Mouse (Mus musculus) intestine, embryonic 16.5 days (tissue): Measurements from ENCODE around the gene Srp14. TPM values are rescaled to one million over a fixed set of nuclear protein-coding genes. Genes with fewer than 3 reads are reported as not detected.

Experiments used
- ATAC-seq: fragments of 200-750 bp; cut with Nextera tagmentation; 2 replicates; pipeline ENCODE4 v1.8.0; 2017; ENCODE audit warnings: moderate TSS enrichment, moderate library complexity
- H3K27ac ChIP-seq: fragments of 300-500 bp; sonication (generic); 2 replicates; pipeline ENCODE4 v1.5.1; 2014; ENCODE audit warnings: mild to moderate bottlenecking, low read length
- H3K27me3 ChIP-seq: fragments of 300-500 bp; sonication (generic); replicated peaks from 2 replicates; pipeline ENCODE4 v1.6.1; 2014; ENCODE audit warnings: low read length, control low read depth, mixed read lengths; ENCODE audit not compliant: control insufficient read depth, insufficient read depth
- H3K36me3 ChIP-seq: fragments of 300-500 bp; sonication (generic); 2 replicates; pipeline ENCODE4 v1.6.1; 2014; ENCODE audit warnings: low read length, control low read depth; ENCODE audit not compliant: control insufficient read depth, insufficient read depth
- H3K4me1 ChIP-seq: fragments of 300-500 bp; sonication (generic); 2 replicates; pipeline ENCODE4 v1.6.1; 2014; ENCODE audit warnings: low read length, control low read depth, mixed read lengths; ENCODE audit not compliant: control insufficient read depth, insufficient read depth
- H3K4me2 ChIP-seq: fragments of 300-500 bp; sonication (generic); 2 replicates; pipeline ENCODE4 v1.6.1; 2014; ENCODE audit warnings: low read depth, low read length, control low read depth
- H3K4me3 ChIP-seq: fragments of 300-500 bp; sonication (generic); 2 replicates; pipeline ENCODE4 v1.5.1; 2014; ENCODE audit warnings: mild to moderate bottlenecking, low read length
- H3K9ac ChIP-seq: fragments of 300-500 bp; sonication (generic); 2 replicates; pipeline ENCODE4 v1.6.1; 2014; ENCODE audit warnings: low read depth, low read length
- H3K9me3 ChIP-seq: fragments of 300-500 bp; sonication (generic); 2 replicates; pipeline ENCODE4 v1.6.1; 2016; ENCODE audit warnings: low read length, control low read depth; ENCODE audit not compliant: control insufficient read depth
- WGBS: fragments of 180-500 bp; shearing (Covaris S2); extraction: QIAGEN DNeasy Blood & Tissue Kit; methylation state at CpG from one replicate; pipeline ENCODE4 v1.1.7; 2014; 5-methylcytosine and 5-hydroxymethylcytosine counted together
- polyA plus RNA-seq: library from polyadenylated mRNA; unstranded; fragments of >200 nt; fragmentation: Nextera tagmentation; extraction: Ambion mirVana; gene quantifications from 2 replicates; pipeline ENCODE4 v1.2.1, GENCODE M21; 2015

Srp14 gene
- 191 and 204 TPM in 2 replicates for polyA plus RNA-seq

DNA sequence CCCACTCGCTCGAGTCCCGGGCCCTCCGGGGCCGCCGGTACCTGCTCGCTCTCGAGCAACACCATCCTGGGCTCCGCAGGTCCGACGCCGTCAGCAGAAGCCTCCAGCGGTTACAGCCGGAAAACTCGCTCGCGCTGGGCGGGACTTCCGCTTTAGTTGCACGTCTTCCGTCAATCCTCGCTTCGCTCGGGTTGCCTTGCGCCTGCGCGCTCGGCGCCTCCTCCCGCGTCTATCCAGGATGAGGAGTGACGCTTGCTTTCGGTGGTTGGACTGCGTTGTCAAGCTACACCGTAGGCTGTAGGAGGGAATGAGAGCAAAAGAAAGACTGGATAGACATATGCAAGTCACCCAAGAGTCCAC, at the start of gene Srp14:
Gene Srp14, minus strand, starts transcription at position 162 of the 360 bp plus-strand sequence.
- Histone ChIP-seq H3K4me1 (peaks cover 9% of the 10 kb centered on the region; the same call in 1 of the 2 replicates), H3K9ac (peak within 1 kb of the TSS; percentile 90), H3K36me3 (no peaks in the 10 kb centered on the region), H3K27ac (peak within 1 kb of the TSS; percentile 85), H3K27me3 (no peaks in the 10 kb centered on the region), H3K9me3 (no peaks in the 10 kb centered on the region), H3K4me3 (peak within 1 kb of the TSS; percentile 90), H3K4me2 (peak within 1 kb of the TSS; percentile 82)
- peak; percentile 96 for ATAC-seq
- under 1% methylated on average over 35 of the region's 35 CpGs for WGBS

DNA sequence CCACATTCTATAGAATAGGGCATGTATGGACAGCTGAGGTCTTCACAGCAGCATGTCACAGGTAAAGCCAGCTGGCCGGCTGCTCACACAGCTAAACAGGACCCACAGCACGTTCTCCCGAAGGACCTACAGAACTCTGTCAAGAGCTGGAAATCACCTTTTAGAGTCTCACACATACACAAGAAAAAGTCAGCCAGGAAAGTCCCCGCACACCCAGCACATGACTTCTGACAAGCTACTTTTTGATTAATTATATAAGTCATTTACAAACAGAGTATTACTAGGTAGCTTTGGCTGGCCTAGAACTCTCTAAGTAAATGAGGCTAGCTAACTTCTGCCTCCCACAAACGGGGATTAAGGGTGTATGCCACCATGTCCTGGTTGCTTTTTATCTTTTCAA, 47.0 kb upstream of the Srp14 start:
- Histone ChIP-seq H3K36me3 (no peaks in the 10 kb centered on the region), H3K9ac (no peak overlapping the region), H3K4me3 (no peak overlapping the region), H3K27ac (no peak overlapping the region), H3K4me1 (peaks cover 33% of the 10 kb centered on the region), H3K9me3 (no peaks in the 10 kb centered on the region), H3K4me2 (no peak overlapping the region), H3K27me3 (no peaks in the 10 kb centered on the region)
- no peak for ATAC-seq
- whole genome bisulfite sequencing = 85% methylated on average over 5 of the region's 5 CpGs

DNA sequence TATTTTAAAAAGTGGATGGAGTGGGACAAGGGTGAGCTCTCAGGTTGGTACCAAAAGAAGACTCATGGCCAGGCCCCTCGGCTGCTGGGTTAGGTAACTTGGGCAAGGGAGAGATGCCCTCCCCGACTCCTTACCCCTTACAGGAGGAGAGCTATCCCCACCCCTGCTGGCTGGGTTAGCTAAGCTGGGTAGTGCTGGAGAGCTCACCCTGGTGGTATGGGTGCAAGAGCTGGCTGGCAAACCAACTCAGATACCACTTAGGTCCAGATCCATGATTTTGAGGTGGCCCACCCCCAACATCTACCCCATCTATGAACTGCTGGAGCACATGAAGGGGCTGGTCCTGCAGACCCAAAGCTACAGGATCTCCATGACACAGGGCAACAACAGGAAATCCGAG, 45.3 kb upstream of the Srp14 start:
- Histone ChIP-seq H3K4me3 (no peak overlapping the region), H3K9me3 (no peaks in the 10 kb centered on the region), H3K36me3 (no peaks in the 10 kb centered on the region), H3K4me1 (peaks cover 32% of the 10 kb centered on the region), H3K4me2 (no peak overlapping the region), H3K9ac (no peak overlapping the region), H3K27me3 (no peaks in the 10 kb centered on the region), H3K27ac (no peak overlapping the region)
- no peak for ATAC-seq
- 86% methylated on average over 3 of the region's 3 CpGs for WGBS

DNA sequence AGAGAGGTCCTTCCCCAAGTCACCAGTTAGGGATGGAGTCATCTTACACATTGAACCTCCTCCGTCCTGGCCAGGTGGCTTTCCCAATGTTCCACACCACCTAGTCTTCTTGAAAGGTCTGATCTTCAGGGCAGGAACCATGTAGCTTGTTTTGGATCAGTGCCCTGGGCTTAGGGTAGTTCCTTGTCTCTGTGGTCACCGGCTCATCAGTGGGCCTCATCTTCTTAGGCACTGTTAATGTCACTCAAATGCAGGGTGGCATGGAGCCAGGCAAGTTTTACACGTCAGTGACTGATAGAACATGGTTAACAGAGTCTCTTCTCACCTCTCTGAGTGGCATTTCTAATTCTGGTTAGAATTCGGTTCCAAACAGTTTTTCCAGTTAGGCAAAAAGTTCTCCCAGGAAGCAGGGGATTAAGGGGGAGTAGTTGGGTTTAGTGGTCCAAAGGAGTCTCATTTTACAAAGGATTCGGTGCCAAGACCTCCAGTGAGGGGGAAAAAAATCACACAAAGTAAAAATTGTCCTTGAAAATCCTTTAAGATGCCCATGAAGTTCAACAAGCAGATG, 43.7 kb upstream of the Srp14 start:
- no peaks in the 10 kb centered on the region for H3K9me3 ChIP-seq
- H3K4me2 ChIP-seq = no peak overlapping the region
- H3K27ac ChIP-seq = no peak overlapping the region
- no peak overlapping the region for H3K9ac ChIP-seq
- H3K27me3 ChIP-seq = no peaks in the 10 kb centered on the region
- WGBS = 68% methylated on average over 5 of the region's 5 CpGs
- no peak for ATAC-seq
- peaks cover 27% of the 10 kb centered on the region for H3K4me1 ChIP-seq
- H3K36me3 ChIP-seq = no peaks in the 10 kb centered on the region
- H3K4me3 ChIP-seq = no peak overlapping the region

DNA sequence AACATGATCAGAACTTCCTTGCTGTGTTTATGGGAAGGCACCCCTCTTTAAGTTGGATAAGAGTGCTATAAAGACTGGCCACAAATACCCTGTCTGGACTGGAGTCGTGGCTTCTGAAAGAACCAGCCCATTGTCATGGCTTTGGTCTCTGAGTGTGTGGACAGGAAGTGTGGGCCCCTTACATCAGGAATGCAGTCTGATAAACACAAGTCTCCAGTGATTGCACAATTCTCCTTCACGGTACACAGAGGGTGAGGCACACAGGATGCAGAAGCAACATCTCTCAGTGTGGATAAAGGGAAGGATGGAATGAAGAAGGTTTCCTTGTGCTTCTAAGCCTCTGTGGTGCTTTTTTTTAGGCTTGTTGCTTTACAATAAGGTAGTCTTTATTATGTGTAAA, 42.8 kb upstream of the Srp14 start:
- Histone ChIP-seq H3K4me1 (peaks cover 27% of the 10 kb centered on the region), H3K9me3 (no peaks in the 10 kb centered on the region), H3K4me2 (no peak overlapping the region), H3K4me3 (no peak overlapping the region), H3K27ac (peak overlapping the region; percentile 49), H3K9ac (no peak overlapping the region), H3K27me3 (no peaks in the 10 kb centered on the region), H3K36me3 (no peaks in the 10 kb centered on the region)
- ATAC-seq = peak; percentile 80
- WGBS = 9% methylated on average over 2 of the region's 2 CpGs

DNA sequence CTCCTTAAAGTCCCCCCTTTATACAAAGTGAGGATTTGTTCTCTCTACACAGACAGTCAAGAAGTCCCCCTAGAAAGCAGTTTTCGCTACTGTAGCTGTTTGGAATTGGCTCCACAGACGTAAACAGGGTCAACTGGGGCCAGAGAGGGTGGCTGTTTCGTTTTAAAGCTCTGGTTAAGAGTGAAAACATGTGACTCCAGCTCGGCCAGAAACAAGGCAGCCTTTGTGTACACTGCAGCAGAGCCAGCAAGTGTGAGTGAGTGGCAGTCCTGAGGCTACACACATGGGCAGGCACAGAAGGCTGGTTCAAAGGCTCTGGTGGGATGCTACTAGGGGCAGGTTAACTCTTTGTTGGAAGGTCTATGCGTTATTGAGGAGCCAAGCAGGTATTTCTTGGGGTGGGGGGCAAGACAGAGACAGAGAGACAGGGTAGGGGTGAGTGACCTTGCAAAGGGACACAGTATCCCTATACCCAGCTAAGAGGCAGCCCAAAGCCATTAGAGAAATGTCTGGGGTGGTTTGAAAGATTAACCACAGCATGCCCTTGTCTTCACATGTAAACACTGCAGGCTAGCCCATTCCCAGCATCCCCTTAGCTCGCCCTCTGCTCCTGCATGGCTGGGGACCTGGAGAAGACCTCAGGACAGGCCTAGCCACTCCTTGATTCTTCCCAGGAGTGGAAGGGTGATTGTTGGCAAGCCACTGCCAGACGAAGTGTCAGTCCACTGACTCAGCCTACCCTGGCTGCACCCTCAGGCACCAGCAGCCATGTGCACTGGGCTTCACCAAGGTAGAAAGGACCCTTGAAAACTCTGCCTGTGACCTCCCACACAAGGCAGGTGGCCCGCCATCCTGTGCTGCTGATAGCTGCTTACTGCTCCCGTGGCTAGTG, 40.8 kb upstream of the Srp14 start:
- H3K4me2 ChIP-seq = no peak overlapping the region
- peak; percentile 78 for ATAC-seq
- 36% methylated on average over 9 of the region's 9 CpGs for WGBS

DNA sequence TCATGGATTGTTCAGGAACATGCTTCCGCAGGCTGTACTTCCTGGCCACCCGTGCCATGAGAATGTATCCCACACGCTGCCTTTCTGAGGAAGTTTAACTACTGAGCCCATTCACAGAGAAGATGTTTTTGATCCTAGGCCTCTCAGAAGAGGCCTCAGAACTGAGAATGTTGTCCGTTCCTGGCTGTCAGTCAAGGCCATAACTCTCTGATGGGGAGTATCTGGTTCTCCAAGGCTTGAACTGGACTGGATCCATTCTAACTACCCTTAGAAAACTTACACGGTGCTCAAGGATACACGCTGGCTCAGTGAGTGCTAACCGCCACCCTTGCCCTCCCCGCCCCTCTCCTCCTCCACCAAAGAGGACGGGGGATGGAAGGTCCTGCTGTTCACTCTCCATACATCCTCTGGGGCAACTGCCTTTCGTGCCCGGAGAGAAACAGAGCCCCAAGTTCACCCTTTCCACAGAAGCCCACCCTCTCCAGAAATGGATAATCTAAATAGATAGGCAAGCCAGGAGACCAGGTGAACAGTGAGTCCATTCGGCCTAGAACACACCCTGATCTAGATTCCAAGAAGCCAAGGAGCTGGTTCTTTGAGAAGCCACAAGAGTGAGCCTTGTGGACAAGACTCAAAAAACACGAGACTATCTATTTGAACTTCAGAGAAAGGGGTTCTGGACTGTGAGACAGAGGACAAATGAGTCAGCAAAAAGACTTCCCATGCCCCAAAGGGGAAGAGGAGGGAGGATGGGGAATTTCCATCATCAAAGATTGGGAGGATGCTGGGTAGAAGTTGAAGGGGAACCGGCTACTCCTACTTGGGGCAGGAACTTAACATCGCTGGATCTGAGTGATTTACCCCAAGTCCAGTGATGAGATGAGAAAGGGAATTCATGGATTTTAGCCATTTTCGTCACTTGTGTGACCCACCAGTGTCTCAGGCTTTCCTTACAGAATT, 33.2 kb upstream of the Srp14 start:
- H3K9ac ChIP-seq = no peak overlapping the region; the same call in 1 of the 2 replicates
- no peaks in the 10 kb centered on the region for H3K36me3 ChIP-seq
- no peaks in the 10 kb centered on the region for H3K9me3 ChIP-seq
- peaks cover 14% of the 10 kb centered on the region for H3K4me1 ChIP-seq
- no peak overlapping the region; the same call in 1 of the 2 replicates for H3K27ac ChIP-seq
- no peak overlapping the region for H3K4me3 ChIP-seq
- H3K4me2 ChIP-seq = no peak overlapping the region
- 79% methylated on average over 16 of the region's 16 CpGs for WGBS
- no peak for ATAC-seq
- no peaks in the 10 kb centered on the region for H3K27me3 ChIP-seq

More for the DNA sequence above, 40.8 kb upstream of the Srp14 start:
- Histone ChIP-seq H3K36me3 (no peaks in the 10 kb centered on the region), H3K4me3 (no peak overlapping the region), H3K27ac (peak overlapping the region; percentile 38), H3K4me1 (peaks cover 27% of the 10 kb centered on the region), H3K9me3 (no peaks in the 10 kb centered on the region), H3K9ac (0 out of 2 replicates have a peak overlapping the region, but pooled peaks have one; percentile 2), H3K27me3 (no peaks in the 10 kb centered on the region)

DNA sequence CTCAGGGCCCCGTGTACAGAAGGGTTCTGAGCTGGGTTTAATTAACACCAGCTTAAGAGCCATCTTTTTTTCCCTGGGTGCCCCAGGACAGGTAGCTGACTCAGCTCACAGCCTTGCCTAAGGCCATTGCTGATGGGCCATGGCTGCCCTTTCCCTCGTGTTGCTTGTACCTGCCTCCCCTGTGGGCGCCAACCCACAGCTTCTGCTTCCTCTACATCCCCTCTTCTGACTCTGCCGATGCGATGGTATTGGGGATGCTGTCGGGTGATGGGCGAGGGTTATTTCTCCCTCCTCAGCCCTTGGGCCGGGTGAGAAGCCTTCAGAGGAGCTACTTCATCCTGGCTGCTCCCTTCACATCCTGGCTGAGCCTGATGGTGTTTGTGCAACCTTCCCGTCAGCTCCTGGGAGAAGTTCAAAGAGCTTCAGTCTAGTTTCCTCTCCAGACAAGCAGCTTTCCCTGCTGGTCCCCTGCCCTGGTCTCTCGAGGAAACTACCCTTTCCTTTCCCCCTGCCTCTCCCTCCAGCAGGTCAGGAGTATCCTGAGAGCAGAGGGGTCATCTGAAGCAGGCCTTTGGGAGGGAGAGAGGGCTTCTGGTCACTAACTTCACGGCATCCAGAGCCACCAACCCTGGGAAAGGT, 32.4 kb upstream of the Srp14 start:
- H3K27ac ChIP-seq = no peak overlapping the region; the same call in 1 of the 2 replicates
- no peak overlapping the region for H3K4me2 ChIP-seq
- no peak overlapping the region for H3K4me3 ChIP-seq
- 57% methylated on average over 11 of the region's 11 CpGs for WGBS
- no peak overlapping the region; the same call in 1 of the 2 replicates for H3K9ac ChIP-seq
- H3K27me3 ChIP-seq = no peaks in the 10 kb centered on the region
- H3K9me3 ChIP-seq = no peaks in the 10 kb centered on the region
- H3K36me3 ChIP-seq = no peaks in the 10 kb centered on the region
- ATAC-seq = no peak
- H3K4me1 ChIP-seq = peaks cover 14% of the 10 kb centered on the region
